Mouse (Mus musculus) neural tube, embryonic 12.5 days (tissue): ENCODE results near the gene Ncoa3. TPM values are rescaled to one million over a fixed set of nuclear protein-coding genes. Genes with fewer than 3 reads are reported as not detected.

Experiments used
- ATAC-seq: fragments of 200-750 bp; cut with Nextera tagmentation; 2 replicates; pipeline ENCODE4 v1.8.0; 2017; ENCODE audit warnings: low read depth, mild to moderate bottlenecking, moderate TSS enrichment, moderate library complexity; ENCODE audit not compliant: low FRiP score
- H3K27ac ChIP-seq: fragments of 300-500 bp; sonication (generic); 2 replicates; pipeline ENCODE4 v1.5.1; 2016
- H3K27me3 ChIP-seq: fragments of 300-500 bp; sonication (generic); replicated peaks from 2 replicates; pipeline ENCODE4 v1.6.1; 2016; ENCODE audit warnings: mild to moderate bottlenecking
- H3K36me3 ChIP-seq: fragments of 300-500 bp; sonication (generic); 2 replicates; pipeline ENCODE4 v1.6.1; 2016; ENCODE audit warnings: mild to moderate bottlenecking
- H3K4me1 ChIP-seq: fragments of 300-500 bp; sonication (generic); 2 replicates; pipeline ENCODE4 v1.6.1; 2016
- H3K4me2 ChIP-seq: fragments of 300-500 bp; sonication (generic); replicated peaks from 2 replicates; pipeline ENCODE4 v1.6.1; 2016; ENCODE audit warnings: mild to moderate bottlenecking
- H3K4me3 ChIP-seq: fragments of 300-500 bp; sonication (generic); 2 replicates; pipeline ENCODE4 v1.5.1; 2016
- H3K9ac ChIP-seq: fragments of 300-500 bp; sonication (generic); 2 replicates; pipeline ENCODE4 v1.6.1; 2016; ENCODE audit warnings: mild to moderate bottlenecking
- H3K9me3 ChIP-seq: fragments of 300-500 bp; sonication (generic); 2 replicates; pipeline ENCODE4 v1.6.1; 2016; ENCODE audit warnings: mild to moderate bottlenecking
- WGBS: fragments of 180-500 bp; shearing (Covaris S2); methylation state at CpG from one replicate; pipeline ENCODE4 v1.1.7; 2016; 5-methylcytosine and 5-hydroxymethylcytosine counted together
- polyA plus RNA-seq: library from polyadenylated mRNA; unstranded; fragments of >200 nt; fragmentation: Nextera tagmentation; extraction: Ambion mirVana; gene quantifications from 2 replicates; pipeline ENCODE4 v1.2.1, GENCODE M21; 2016

Ncoa3 gene
- polyA plus RNA-seq, 1 experiment from 2014 or later = 14.4 TPM

- Histone ChIP-seq H3K4me3 (no peak overlapping the region), H3K9me3 (no peaks in the 10 kb centered on the region), H3K9ac (no peak overlapping the region), H3K4me1 (peaks cover 15% of the 10 kb centered on the region), H3K4me2 (no peak overlapping the region), H3K27me3 (no peaks in the 10 kb centered on the region), H3K27ac (no peak overlapping the region), H3K36me3 (no peaks in the 10 kb centered on the region)
- 88% methylated on average over 3 of the region's 3 CpGs for WGBS
- ATAC-seq = no peak
Measured at GRCm38 (mm10) chr2:166009393-166009947, 17.0 kb downstream of the Ncoa3 start.

GRCm38 (mm10) chr2:166010321-166010720 lies 17.9 kb downstream of the Ncoa3 start:
- Histone ChIP-seq H3K27me3 (no peaks in the 10 kb centered on the region), H3K4me1 (peaks cover 15% of the 10 kb centered on the region), H3K4me2 (no peak overlapping the region), H3K27ac (no peak overlapping the region), H3K9me3 (no peaks in the 10 kb centered on the region), H3K4me3 (no peak overlapping the region), H3K9ac (no peak overlapping the region), H3K36me3 (no peaks in the 10 kb centered on the region)
- ATAC-seq = no peak
- 77% methylated on average over 12 of the region's 12 CpGs for WGBS

- Histone ChIP-seq H3K4me1 (peaks cover 15% of the 10 kb centered on the region), H3K36me3 (no peaks in the 10 kb centered on the region), H3K27ac (no peak overlapping the region), H3K9ac (no peak overlapping the region), H3K9me3 (no peaks in the 10 kb centered on the region), H3K4me2 (no peak overlapping the region), H3K4me3 (no peak overlapping the region), H3K27me3 (no peaks in the 10 kb centered on the region)
- 83% methylated on average over 3 of the region's 3 CpGs for WGBS
- ATAC-seq = no peak
Measured at GRCm38 (mm10) chr2:166011422-166011821, 19.0 kb downstream of the Ncoa3 start.

GRCm38 (mm10) chr2:166012145-166012544 lies 19.7 kb downstream of the Ncoa3 start:
- Histone ChIP-seq H3K9me3 (no peaks in the 10 kb centered on the region), H3K4me1 (peaks cover 15% of the 10 kb centered on the region), H3K4me3 (no peak overlapping the region), H3K27me3 (no peaks in the 10 kb centered on the region), H3K9ac (no peak overlapping the region), H3K27ac (no peak overlapping the region), H3K36me3 (no peaks in the 10 kb centered on the region), H3K4me2 (no peak overlapping the region)
- WGBS = 70% methylated on average over 2 of the region's 2 CpGs
- no peak for ATAC-seq

- no peak for ATAC-seq
- Histone ChIP-seq H3K36me3 (no peaks in the 10 kb centered on the region), H3K4me1 (peaks cover 22% of the 10 kb centered on the region), H3K4me2 (no peak overlapping the region), H3K9me3 (no peaks in the 10 kb centered on the region), H3K27ac (no peak overlapping the region), H3K4me3 (no peak overlapping the region), H3K9ac (no peak overlapping the region), H3K27me3 (no peaks in the 10 kb centered on the region)
- WGBS = 87% methylated on average over 3 of the region's 3 CpGs
Measured at GRCm38 (mm10) chr2:166018769-166019168, 26.3 kb downstream of the Ncoa3 start.

GRCm38 (mm10) chr2:166020026-166020425 lies 27.6 kb downstream of the Ncoa3 start:
- Histone ChIP-seq H3K36me3 (no peaks in the 10 kb centered on the region), H3K27ac (no peak overlapping the region)
- 89% methylated on average over 2 of the region's 2 CpGs for WGBS

GRCm38 (mm10) chr2:166021073-166021610 lies 28.7 kb downstream of the Ncoa3 start:
- Histone ChIP-seq H3K4me3 (no peak overlapping the region), H3K9me3 (no peaks in the 10 kb centered on the region), H3K4me1 (peaks cover 22% of the 10 kb centered on the region), H3K4me2 (peak overlapping the region; percentile 17; the same call in 1 of the 2 replicates), H3K9ac (0 out of 2 replicates have a peak overlapping the region, but pooled peaks have one; percentile 5), H3K36me3 (no peaks in the 10 kb centered on the region), H3K27me3 (no peaks in the 10 kb centered on the region), H3K27ac (peak overlapping the region; percentile 78)
- 7% methylated on average over 4 of the region's 4 CpGs for WGBS
- peak; percentile 74 for ATAC-seq

More at GRCm38 (mm10) chr2:166020026-166020425, 27.6 kb downstream of the Ncoa3 start:
- Histone ChIP-seq H3K4me1 (peaks cover 22% of the 10 kb centered on the region), H3K9me3 (no peaks in the 10 kb centered on the region), H3K9ac (no peak overlapping the region), H3K4me2 (no peak overlapping the region), H3K4me3 (no peak overlapping the region), H3K27me3 (no peaks in the 10 kb centered on the region)
- ATAC-seq = no peak

GRCm38 (mm10) chr2:166021642-166022041 lies 29.2 kb downstream of the Ncoa3 start:
- ATAC-seq = peak; percentile 85; the same call in 1 of the 2 replicates
- H3K4me3 ChIP-seq = no peak overlapping the region
- 23% methylated on average over 3 of the region's 3 CpGs for WGBS
- H3K36me3 ChIP-seq = no peaks in the 10 kb centered on the region
- H3K4me2 ChIP-seq = 0 out of 2 replicates have a peak overlapping the region, but pooled peaks have one; percentile 17
- peaks cover 22% of the 10 kb centered on the region for H3K4me1 ChIP-seq
- H3K27me3 ChIP-seq = no peaks in the 10 kb centered on the region
- H3K27ac ChIP-seq = no peak overlapping the region
- H3K9ac ChIP-seq = no peak overlapping the region
- no peaks in the 10 kb centered on the region for H3K9me3 ChIP-seq

GRCm38 (mm10) chr2:166022327-166022726 lies 29.9 kb downstream of the Ncoa3 start:
- Histone ChIP-seq H3K4me2 (no peak overlapping the region), H3K4me3 (no peak overlapping the region), H3K36me3 (no peaks in the 10 kb centered on the region), H3K4me1 (peaks cover 22% of the 10 kb centered on the region), H3K27ac (0 out of 2 replicates have a peak overlapping the region, but pooled peaks have one; percentile 11), H3K9me3 (no peaks in the 10 kb centered on the region), H3K9ac (no peak overlapping the region), H3K27me3 (no peaks in the 10 kb centered on the region)
- 65% methylated on average over 8 of the region's 8 CpGs for WGBS
- ATAC-seq = no peak

GRCm38 (mm10) chr2:166024079-166024478 lies 31.6 kb downstream of the Ncoa3 start:
- Histone ChIP-seq H3K4me3 (no peak overlapping the region), H3K4me1 (peaks cover 24% of the 10 kb centered on the region), H3K27ac (no peak overlapping the region), H3K4me2 (no peak overlapping the region), H3K9me3 (no peaks in the 10 kb centered on the region), H3K9ac (no peak overlapping the region), H3K27me3 (no peaks in the 10 kb centered on the region), H3K36me3 (no peaks in the 10 kb centered on the region)
- ATAC-seq = no peak
- 96% methylated on average over 3 of the region's 3 CpGs for WGBS

GRCm38 (mm10) chr2:166024621-166025020 lies 32.2 kb downstream of the Ncoa3 start:
- Histone ChIP-seq H3K4me2 (no peak overlapping the region), H3K9ac (no peak overlapping the region), H3K36me3 (no peaks in the 10 kb centered on the region), H3K4me1 (peaks cover 28% of the 10 kb centered on the region), H3K4me3 (no peak overlapping the region), H3K9me3 (no peaks in the 10 kb centered on the region), H3K27me3 (no peaks in the 10 kb centered on the region), H3K27ac (no peak overlapping the region)
- ATAC-seq = no peak
- 84% methylated on average over 4 of the region's 4 CpGs for WGBS

GRCm38 (mm10) chr2:166025943-166026342 lies 33.5 kb downstream of the Ncoa3 start:
- H3K4me2 ChIP-seq = no peak overlapping the region
- no peak for ATAC-seq
- 88% methylated on average over 5 of the region's 5 CpGs for WGBS
- H3K4me3 ChIP-seq = no peak overlapping the region
- no peak overlapping the region for H3K27ac ChIP-seq
- H3K9ac ChIP-seq = no peak overlapping the region
- no peaks in the 10 kb centered on the region for H3K9me3 ChIP-seq
- H3K27me3 ChIP-seq = no peaks in the 10 kb centered on the region
- H3K36me3 ChIP-seq = no peaks in the 10 kb centered on the region
- peaks cover 34% of the 10 kb centered on the region for H3K4me1 ChIP-seq

- no peak overlapping the region for H3K9ac ChIP-seq
- no peak overlapping the region for H3K27ac ChIP-seq
- H3K4me1 ChIP-seq = peaks cover 29% of the 10 kb centered on the region
- H3K4me3 ChIP-seq = no peak overlapping the region
- no peak for ATAC-seq
- no peaks in the 10 kb centered on the region for H3K36me3 ChIP-seq
- H3K27me3 ChIP-seq = no peaks in the 10 kb centered on the region
- WGBS = 96% methylated on average over 3 of the region's 3 CpGs
- no peaks in the 10 kb centered on the region for H3K9me3 ChIP-seq
- H3K4me2 ChIP-seq = no peak overlapping the region
Measured at GRCm38 (mm10) chr2:166027834-166028233, 35.4 kb downstream of the Ncoa3 start.
